Mouse (Mus musculus): ENCODE results near the gene Olfr103. TPM values are rescaled to one million over a fixed set of nuclear protein-coding genes. Genes with fewer than 3 reads are reported as not detected.

Olfr103 gene
- polyA plus RNA-seq (2012; fragmentation: generic; extraction: Trizol), result not detected

GRCm38 (mm10) chr17:37339598-37339997, at the start of gene Olfr103:
TSS of gene Olfr103 (minus strand) at chr17:37339698.

DNA sequence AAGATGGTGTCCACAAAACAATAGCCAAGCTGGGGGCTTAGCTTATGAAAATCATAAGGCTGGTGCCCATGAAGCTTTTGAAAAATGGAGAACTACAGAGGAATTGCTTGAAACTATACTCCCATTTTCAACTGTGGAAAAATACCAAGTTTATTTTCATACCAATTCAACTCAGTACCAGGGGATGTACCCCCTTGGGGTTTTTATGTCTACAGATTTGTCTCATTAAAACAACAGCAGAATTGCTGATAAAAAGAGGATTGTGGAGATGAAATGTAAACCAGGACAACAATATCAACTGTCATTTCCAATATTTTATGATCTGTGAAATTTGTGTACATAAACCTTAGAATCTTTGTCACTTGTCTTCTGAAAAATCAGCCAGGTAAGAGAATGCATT, 39.2 kb upstream of the Olfr103 start, which contains the start of gene Olfr105-ps:
Gene Olfr105-ps (plus strand): TSS at position 301 of the 400 bp plus-strand sequence.

DNA sequence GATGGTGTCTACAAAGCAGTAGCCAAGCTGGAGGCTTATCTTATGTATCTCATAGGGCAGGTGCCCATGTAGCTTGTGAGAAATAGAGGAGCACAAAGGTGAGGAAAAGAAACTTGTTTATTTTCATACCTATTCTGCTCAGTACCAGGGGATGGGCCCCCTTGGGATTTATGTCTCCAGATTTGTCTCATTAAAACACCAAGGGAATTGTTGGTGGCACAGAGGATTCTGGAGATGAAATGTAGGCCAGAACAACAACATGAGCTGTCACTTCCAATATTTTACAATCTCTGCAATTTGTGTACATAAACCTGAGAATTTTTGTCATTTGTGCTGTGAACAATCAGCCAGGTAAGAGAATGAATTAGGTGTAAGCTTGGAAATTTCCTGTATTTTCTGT, 19.8 kb upstream of the Olfr103 start, which contains the start of gene Olfr104-ps:
Gene Olfr104-ps (plus strand): TSS at position 301 of the 400 bp plus-strand sequence.

GRCm38 (mm10) chr17:37316954-37317353, 22.5 kb downstream of the Olfr103 start, which contains the start of gene Olfr102:
TSS of gene Olfr102 (minus strand) at chr17:37317054.

DNA sequence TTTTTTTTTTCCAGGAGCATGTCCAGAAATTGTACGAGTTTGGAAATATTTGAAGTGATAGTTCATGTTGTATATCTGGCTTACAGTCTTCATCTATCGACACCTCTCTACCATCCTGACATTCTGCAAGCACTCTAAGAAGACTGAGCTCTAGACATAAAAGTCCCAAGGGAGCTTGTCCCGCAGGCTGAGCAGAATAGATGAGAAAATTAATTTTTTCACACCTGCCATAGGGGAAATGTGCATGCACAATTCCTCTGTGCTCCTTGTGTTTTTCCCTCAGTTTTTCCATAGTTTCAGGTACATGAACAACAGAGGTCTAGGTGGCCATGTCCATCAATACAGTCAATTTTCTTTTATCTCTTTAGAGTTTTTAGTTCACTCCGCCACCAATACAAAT, 35.3 kb downstream of the Olfr103 start, which contains the start of gene Olfr101:
Gene Olfr101 (minus strand): TSS at position 101 of the 400 bp plus-strand sequence.

Other genes with a start within 250 kb of the Olfr103 start
- gene Olfr91, start 241.4 kb downstream of the Olfr103 start, polyA plus RNA-seq (2012; fragmentation: generic; extraction: Trizol), result not detected
- gene Olfr92, start 219.6 kb downstream of the Olfr103 start, polyA plus RNA-seq (2012; fragmentation: generic; extraction: Trizol), result not detected
- gene Olfr93, start 178.2 kb downstream of the Olfr103 start, polyA plus RNA-seq (2012; fragmentation: generic; extraction: Trizol), result not detected
- gene Ubd, start 145.8 kb downstream of the Olfr103 start, polyA plus RNA-seq (2012; fragmentation: generic; extraction: Trizol), result under 1 TPM in 1 of 2 experiments, not detected in 1; 0.34 TPM
- not detected for gene Olfr94, start 138.7 kb downstream of the Olfr103 start, polyA plus RNA-seq (2012; fragmentation: generic; extraction: Trizol)
- not detected for gene Olfr95, start 126.6 kb downstream of the Olfr103 start, polyA plus RNA-seq (2012; fragmentation: generic; extraction: Trizol)
- gene Olfr96, start 119.6 kb downstream of the Olfr103 start, polyA plus RNA-seq (2012; fragmentation: generic; extraction: Trizol), result not detected
- not detected for gene Olfr97, start 102.4 kb downstream of the Olfr103 start, polyA plus RNA-seq (2012; fragmentation: generic; extraction: Trizol)
- gene Olfr98, start 75.9 kb downstream of the Olfr103 start, polyA plus RNA-seq (2012; fragmentation: generic; extraction: Trizol), result not detected
- gene H2-M3, start 69.5 kb downstream of the Olfr103 start, polyA plus RNA-seq (2012; fragmentation: generic; extraction: Trizol), result 1 to 10 TPM in 1 of 2 experiments, under 1 TPM in 1; 0.35 to 4.0 TPM
- not detected for gene Olfr99, start 56.2 kb downstream of the Olfr103 start, polyA plus RNA-seq (2012; fragmentation: generic; extraction: Trizol)
- gene Olfr101, start 35.4 kb downstream of the Olfr103 start, polyA plus RNA-seq (2012; fragmentation: generic; extraction: Trizol), result not detected
- gene Olfr102, start 22.6 kb downstream of the Olfr103 start, polyA plus RNA-seq (2012; fragmentation: generic; extraction: Trizol), result not detected
- not detected for gene Olfr104-ps, start 19.9 kb upstream of the Olfr103 start, polyA plus RNA-seq (2012; fragmentation: generic; extraction: Trizol)
- not detected for gene Olfr105-ps, start 39.3 kb upstream of the Olfr103 start, polyA plus RNA-seq (2012; fragmentation: generic; extraction: Trizol)
- not detected for gene Olfr106-ps, start 50.7 kb upstream of the Olfr103 start, polyA plus RNA-seq (2012; fragmentation: generic; extraction: Trizol)
- not detected for gene Olfr107, start 59.5 kb upstream of the Olfr103 start, polyA plus RNA-seq (2012; fragmentation: generic; extraction: Trizol)
- gene Olfr108, start 105.8 kb upstream of the Olfr103 start, polyA plus RNA-seq (2012; fragmentation: generic; extraction: Trizol), result not detected
- gene Olfr109, start 119.2 kb upstream of the Olfr103 start, polyA plus RNA-seq (2012; fragmentation: generic; extraction: Trizol), result not detected
- not detected for gene H2-M2, start 143.9 kb upstream of the Olfr103 start, polyA plus RNA-seq (2012; fragmentation: generic; extraction: Trizol)
- not detected for gene Olfr110, start 152.8 kb upstream of the Olfr103 start, polyA plus RNA-seq (2012; fragmentation: generic; extraction: Trizol)
- gene Olfr111, start 168.3 kb upstream of the Olfr103 start, polyA plus RNA-seq (2012; fragmentation: generic; extraction: Trizol), result not detected
- gene Olfr112, start 229.8 kb upstream of the Olfr103 start, polyA plus RNA-seq (2012; fragmentation: generic; extraction: Trizol), result not detected
- not detected for gene Olfr113, start 238.0 kb upstream of the Olfr103 start, polyA plus RNA-seq (2012; fragmentation: generic; extraction: Trizol)